Mouse (Mus musculus) olfactory bulb, adult 2 months (tissue): ENCODE results near the gene Kif1a. TPM values are rescaled to one million over a fixed set of nuclear protein-coding genes. Genes with fewer than 3 reads are reported as not detected.

Source experiments
- H3K27ac ChIP-seq: fragments of 200-500 bp; 2 replicates; pipeline ENCODE4 v1.5.1; 2012; ENCODE audit warnings: low read depth, low read length; ENCODE audit not compliant: insufficient read depth
- H3K4me1 ChIP-seq: fragments of 200-500 bp; 2 replicates; pipeline ENCODE4 v1.6.1; 2012; ENCODE audit warnings: low read length; ENCODE audit not compliant: control insufficient read depth, insufficient read depth
- H3K4me3 ChIP-seq: fragments of 200-500 bp; 2 replicates; pipeline ENCODE4 v1.5.1; 2012; ENCODE audit warnings: mild to moderate bottlenecking, low read depth, low read length, moderate library complexity; ENCODE audit not compliant: insufficient read depth
- CTCF ChIP-seq: fragments of 200-500 bp; IDR thresholded peaks from 2 replicates; pipeline ENCODE4 v1.5.1; 2012; ENCODE audit warnings: low read depth, mild to moderate bottlenecking, low read length, moderate library complexity; ENCODE audit not compliant: insufficient read depth
- POLR2A ChIP-seq: fragments of 200-500 bp; IDR thresholded peaks from 2 replicates; pipeline ENCODE4 v1.6.1; 2012; ENCODE audit warnings: mild to moderate bottlenecking, low read depth, low read length, moderate library complexity; ENCODE audit not compliant: insufficient read depth
- WGBS: fragments of 180-500 bp; shearing (Covaris S2); methylation state at CpG from one replicate; pipeline ENCODE4 v1.1.7; 2018; 5-methylcytosine and 5-hydroxymethylcytosine counted together
- polyA plus RNA-seq: library from polyadenylated mRNA; stranded (reverse); fragments of >200 nt; gene quantifications from 2 replicates; pipeline ENCODE4 v1.2.4, GENCODE M21; 2012; ENCODE audit warnings: low replicate concordance; ENCODE audit not compliant: missing spikeins, insufficient read depth, insufficient read length

Kif1a gene
- polyA plus RNA-seq, 1 experiment = 729 TPM

DNA sequence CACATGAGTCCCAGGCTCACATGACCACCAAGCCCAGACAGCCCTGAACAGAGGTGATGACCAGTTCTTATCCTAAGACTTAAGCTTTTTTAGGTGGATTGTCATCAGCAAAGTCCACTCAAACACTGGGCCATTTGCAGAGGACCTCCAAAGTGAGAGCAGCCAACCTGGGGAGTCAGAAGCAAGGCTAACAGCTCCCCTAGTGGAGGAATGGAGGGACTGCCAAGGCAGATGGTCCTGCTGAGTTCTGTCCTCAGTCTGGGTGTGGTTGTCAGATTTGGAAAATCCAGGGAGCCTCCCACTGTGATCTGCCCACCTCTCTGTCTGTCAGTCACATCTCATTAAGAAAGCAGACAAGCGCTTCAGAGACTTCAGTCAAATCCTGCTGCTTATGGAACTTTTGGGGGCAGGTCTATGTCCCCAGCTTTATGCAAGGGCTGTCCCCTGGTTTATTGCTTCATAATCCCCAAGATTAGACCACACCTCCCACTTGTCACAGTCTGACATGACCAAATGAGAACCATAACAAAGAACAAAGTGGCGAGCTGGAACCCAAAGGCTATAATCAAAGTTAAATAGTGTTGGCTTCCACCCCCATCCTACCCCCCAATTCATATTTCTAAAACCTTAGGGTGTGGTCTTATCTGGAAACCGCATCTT lies 20.7 kb downstream of the Kif1a start:
- Histone ChIP-seq H3K4me1 (peaks cover 34% of the 10 kb centered on the region), H3K27ac (no peak overlapping the region)
- TF ChIP-seq CTCF (peak; percentile 59), POLR2A (no peak)

DNA sequence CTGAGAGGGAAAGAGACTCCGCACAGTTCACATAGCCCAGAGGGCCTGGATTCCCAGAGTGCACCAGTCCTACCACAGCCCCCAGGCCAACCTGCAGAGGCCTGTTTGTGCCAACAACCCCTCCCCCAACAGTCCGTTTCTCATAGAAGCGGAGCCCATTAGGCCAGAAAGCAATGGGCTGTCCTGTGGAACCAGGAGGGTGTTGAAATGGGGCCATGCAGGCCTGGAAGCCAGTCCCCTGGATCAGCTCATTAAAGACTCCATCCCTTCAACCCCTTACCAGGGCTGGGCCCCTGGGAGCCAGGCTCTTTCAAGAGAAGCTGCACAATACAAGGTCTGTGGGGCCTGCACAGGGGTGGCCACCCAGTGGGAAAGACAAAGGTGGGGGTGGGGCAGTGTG lies 22.1 kb downstream of the Kif1a start:
- Histone ChIP-seq H3K4me3 (no peak overlapping the region), H3K27ac (no peak overlapping the region), H3K4me1 (peaks cover 27% of the 10 kb centered on the region)
- 47% methylated on average over 3 of the region's 3 CpGs for WGBS
- TF ChIP-seq CTCF (no peak), POLR2A (no peak)

More for the DNA sequence above, 20.7 kb downstream of the Kif1a start:
- WGBS = 47% methylated on average over 3 of the region's 3 CpGs
- H3K4me3 ChIP-seq = no peak overlapping the region

DNA sequence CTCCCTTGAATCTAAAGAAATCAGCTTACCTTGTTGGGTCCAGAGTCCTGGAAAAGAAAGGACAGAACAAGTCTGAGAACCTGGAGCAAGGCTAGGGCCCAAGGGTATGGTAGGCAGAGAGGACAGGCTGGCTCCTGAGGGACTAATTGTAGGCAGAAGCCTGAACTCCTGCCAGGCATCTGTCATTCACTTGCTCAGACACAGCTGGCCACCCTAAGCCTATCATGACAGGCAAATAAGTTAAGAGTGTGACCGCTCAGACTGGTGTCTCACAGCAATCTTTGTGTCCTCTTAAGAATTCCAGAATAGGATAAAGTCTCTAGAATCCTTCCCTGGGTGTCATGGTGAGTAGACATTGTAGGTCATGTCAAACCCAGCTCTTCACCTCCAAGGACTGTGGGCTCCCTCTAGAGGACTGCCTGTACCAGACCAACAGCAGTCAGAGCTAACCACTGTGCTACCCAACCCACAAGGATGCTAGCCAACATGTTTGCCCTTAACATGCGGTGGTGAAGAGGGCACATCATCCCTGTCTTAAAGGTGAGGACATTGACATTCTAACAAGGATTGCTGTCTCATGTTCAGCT lies 29.4 kb downstream of the Kif1a start:
- 58% methylated on average over 2 of the region's 2 CpGs for WGBS
- no peak overlapping the region for H3K27ac ChIP-seq

DNA sequence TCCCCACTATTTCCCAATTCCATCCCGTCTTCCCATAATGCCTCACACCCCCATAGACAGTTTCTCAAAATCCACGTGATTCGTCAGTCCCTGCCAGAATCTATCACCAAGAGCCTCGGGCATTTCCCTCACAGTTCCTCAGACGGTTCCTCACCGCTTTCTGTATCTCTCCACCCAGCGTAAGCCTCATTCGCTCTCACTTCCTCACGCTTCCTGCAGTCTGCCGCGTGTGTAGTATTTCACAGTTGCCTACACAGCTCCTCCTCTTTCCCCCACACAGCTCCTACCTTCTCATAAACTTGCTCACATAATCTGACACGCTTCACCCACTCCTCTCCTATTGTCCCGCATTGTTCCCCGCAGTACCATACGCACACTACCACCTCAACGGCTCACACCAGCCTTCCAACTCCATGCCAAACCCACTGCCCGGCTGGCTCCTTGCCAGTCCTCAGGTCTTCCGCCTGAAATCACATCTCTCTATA lies 30.2 kb downstream of the Kif1a start:
- WGBS = 34% methylated on average over 18 of the region's 18 CpGs
- TF ChIP-seq CTCF (no peak), POLR2A (no peak)
- Histone ChIP-seq H3K4me3 (no peak overlapping the region), H3K4me1 (peaks cover 11% of the 10 kb centered on the region), H3K27ac (no peak overlapping the region)

More for the DNA sequence above, 29.4 kb downstream of the Kif1a start:
- Histone ChIP-seq H3K4me3 (no peak overlapping the region), H3K4me1 (peaks cover 11% of the 10 kb centered on the region)
- no peak for TF ChIP-seq CTCF
- no peak for TF ChIP-seq POLR2A

DNA sequence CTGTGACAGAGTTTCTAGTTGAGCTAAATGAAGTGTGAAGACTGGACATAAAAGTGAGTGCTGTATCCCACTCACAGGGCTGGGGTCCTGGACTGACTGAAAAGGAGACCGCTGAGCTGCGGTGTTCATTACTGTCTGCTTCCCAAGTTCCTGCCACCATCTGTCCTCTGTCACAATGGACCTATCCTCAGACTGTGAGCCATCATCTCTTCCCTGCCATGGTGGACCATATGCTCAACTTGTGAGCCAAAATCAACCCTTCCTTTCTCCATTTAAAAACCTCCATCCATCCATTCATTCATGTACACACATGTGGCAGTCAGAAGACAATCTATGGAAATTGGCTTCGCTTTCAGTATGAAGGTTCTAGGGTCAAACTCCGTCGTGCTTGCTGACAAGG lies 30.9 kb downstream of the Kif1a start:
- Histone ChIP-seq H3K27ac (no peak overlapping the region), H3K4me1 (peaks cover 11% of the 10 kb centered on the region), H3K4me3 (no peak overlapping the region)
- 78% methylated on average over 5 of the region's 5 CpGs for WGBS
- no peak for TF ChIP-seq CTCF
- no peak for TF ChIP-seq POLR2A

DNA sequence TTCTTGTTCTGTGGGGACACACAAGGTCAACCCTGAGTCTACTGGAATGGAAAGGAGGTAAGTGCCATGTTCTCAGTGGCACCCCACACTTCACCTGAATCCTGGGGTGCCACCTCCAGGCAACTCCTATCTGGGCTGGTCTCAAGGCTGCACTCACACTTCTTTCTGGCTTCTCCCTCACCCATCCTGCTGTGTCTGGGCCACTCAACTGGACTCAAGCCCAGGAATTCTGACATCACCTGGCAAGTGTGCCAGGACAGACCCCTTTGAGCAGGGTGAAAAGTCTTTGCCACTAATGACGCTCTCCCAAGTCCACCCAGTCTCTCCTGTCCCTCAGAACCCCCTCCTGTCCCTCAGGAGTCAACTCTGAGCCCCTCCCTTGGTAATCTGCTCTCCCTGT lies 33.2 kb downstream of the Kif1a start:
- Histone ChIP-seq H3K4me3 (no peak overlapping the region), H3K27ac (no peak overlapping the region), H3K4me1 (peaks cover 20% of the 10 kb centered on the region)
- 35% methylated on average over 1 of the region's 1 CpGs for WGBS
- TF ChIP-seq POLR2A = no peak
- no peak for TF ChIP-seq CTCF

DNA sequence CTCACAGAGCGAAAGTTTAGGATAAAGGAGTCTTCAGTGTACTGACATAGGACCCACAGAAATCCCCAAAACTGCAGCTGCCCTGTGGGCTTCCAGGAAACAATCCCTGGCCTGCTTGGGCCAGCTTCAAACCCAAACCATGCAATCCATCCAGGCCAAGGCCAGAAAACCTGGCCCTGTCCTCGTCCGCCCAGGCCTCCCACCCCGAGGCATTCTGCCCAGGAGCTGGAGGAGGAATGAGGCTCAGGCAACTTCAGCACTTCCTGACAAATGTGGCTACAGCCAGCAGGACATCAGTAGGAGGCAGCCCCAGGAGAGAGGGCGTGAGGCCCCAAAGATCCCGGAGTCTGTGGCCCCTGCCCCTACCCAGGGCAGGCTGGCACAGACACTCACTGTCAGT lies 36.1 kb downstream of the Kif1a start:
- H3K4me3 ChIP-seq = no peak overlapping the region
- 76% methylated on average over 6 of the region's 6 CpGs for WGBS
- H3K4me1 ChIP-seq = peaks cover 9% of the 10 kb centered on the region
- H3K27ac ChIP-seq = no peak overlapping the region
- TF ChIP-seq CTCF = no peak
- TF ChIP-seq POLR2A = no peak

DNA sequence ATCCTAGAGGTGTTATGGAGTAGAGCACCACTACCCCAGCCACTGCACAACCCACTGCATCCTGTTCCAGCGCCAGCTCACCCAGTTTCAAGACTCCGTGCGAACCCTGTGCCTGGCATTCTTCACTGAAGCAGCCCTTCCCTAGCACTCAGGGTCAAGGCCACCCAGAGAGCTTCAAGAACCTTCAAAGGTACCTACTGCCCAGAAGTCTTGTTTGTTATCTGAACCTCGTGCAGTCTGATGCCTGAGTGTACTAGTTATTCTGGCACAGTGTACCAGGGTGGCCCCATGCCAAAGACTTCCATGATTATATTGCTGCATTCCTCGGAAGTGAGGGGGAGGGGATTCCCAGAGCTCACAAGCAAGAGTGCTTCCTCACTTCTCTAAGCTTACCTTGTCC lies 38.1 kb downstream of the Kif1a start:
- TF ChIP-seq POLR2A (no peak), CTCF (no peak)
- H3K27ac ChIP-seq = no peak overlapping the region
- WGBS = 27% methylated on average over 5 of the region's 5 CpGs
- no peak overlapping the region for H3K4me3 ChIP-seq
- H3K4me1 ChIP-seq = peaks cover 9% of the 10 kb centered on the region

DNA sequence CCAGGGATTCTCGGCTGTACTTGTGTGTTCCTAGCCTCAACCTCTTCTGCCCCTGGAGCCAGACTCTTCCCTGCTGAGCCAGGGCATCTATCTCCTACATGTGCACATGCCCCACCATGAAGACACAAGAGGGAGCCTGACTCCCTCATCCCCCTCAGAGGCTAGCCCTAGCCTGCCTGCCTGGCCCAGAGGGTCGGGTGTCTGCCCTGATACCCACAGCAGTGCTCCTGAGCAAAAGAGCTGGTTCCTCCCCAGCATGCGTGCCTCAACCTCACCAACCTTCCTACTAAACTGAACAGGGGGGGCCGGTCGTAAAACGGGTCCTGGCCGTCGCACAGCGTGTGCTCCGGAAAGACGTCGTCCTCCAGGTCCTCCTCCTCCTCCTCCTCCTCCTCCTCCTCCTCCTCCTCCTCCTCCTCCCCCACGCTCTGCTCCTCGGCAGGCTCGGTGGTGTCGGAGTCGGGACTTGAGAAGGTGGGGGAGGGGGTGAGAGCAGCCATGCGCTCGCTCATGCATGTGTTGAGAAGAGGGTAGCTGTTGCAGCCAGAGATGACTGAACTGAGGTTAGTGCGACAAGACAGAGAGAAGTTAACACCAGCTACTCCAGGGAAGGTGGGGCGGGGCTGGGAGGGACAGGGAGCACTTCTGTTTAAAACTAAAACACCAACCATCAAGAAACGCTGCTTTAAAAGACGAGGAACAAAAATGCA lies 50.5 kb downstream of the Kif1a start:
- Histone ChIP-seq H3K4me1 (peaks cover 18% of the 10 kb centered on the region), H3K4me3 (no peak overlapping the region), H3K27ac (no peak overlapping the region)
- TF ChIP-seq POLR2A (no peak), CTCF (no peak)
- 36% methylated on average over 22 of the region's 23 CpGs for WGBS
